Mouse (Mus musculus) frontal cortex, adult (tissue): ENCODE results near the gene Lgsn.

Experiments used
- ATAC-seq: cut with Nextera tagmentation; 2 replicates; pipeline ENCODE4 v1.9.2; 2017; ENCODE audit warnings: mild to moderate bottlenecking, moderate library complexity, mixed read lengths; ENCODE audit not compliant: low TSS enrichment

Lgsn gene

DNA sequence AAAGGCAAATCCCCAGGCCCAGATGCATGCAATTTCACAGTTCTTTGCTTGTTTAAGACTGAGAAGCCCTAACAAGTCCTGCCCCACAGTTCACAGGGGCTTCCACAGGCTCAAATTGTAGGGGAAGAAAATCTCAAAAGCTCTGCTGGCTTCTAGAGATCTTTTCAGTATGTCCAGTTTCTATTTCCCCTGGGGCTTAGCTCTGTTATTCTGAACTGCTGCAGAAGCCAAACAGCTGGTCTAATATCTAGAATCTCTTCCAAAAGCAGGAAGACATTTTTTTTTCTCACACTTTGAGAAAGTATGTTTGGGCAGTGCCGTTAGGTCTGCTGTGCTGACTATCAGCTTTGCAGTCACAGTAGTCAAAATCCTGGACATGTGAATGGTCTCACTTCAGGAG lies 38.6 kb downstream of the Lgsn start:
- no peak for ATAC-seq

DNA sequence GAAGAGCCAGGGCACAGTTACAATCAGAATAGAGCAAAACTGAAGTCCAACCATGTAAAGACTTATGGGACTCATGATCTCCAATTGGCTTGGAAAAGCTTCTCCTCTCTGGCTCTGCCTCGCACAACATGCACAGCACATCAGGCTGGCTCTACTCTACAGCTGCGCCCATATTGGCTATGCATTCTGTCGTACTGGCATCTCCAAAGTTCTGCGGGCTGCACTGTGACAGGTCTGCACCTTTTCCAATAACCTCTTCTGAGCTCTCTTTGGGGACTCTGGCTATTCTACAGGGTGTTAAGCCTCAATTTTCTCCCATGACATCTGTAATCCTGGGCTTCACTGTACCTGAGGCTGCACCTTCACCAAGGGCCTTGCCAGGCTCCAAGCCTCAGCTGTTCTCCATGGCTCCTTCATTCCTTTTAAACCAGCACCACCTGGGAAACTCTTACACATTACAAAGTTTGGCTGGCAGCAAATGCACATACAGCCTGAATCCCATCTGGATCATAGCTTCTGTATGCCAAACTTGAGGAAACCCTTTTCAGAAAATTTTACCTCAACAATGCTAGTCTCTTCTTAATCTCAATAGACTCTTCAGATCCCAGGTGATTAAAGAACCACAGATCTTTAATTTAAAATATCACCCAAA lies 44.5 kb downstream of the Lgsn start:
- peak; percentile 73 for ATAC-seq

DNA sequence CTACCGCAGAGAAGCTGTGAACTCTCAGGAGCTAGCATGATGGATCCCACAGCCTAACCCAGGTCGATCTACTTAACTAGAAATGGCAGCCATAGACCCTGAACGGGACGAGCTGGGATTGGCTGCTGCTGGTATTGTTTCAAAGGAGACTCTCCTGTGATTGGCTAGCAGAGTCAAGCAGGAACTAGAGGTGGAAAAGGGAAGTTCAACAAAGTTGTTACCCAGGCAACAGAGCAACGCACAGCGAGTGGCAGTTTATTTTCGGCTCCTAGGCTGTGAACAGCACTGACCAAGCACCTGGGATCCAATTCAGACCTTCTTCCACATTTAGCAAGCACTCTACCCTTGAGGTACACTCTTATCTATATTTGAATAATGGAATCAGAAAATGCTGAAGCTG lies 46.4 kb downstream of the Lgsn start, which contains the start of the genes 4931428L18Rik and Pih1d3:
TSS of gene 4931428L18Rik (minus strand) at position 121 of the 400 bp plus-strand sequence.
TSS of gene Pih1d3 (plus strand) at position 275 of the 400 bp plus-strand sequence.
- ATAC-seq = 0 out of 2 replicates have a peak, but pooled peaks have one; percentile 8

DNA sequence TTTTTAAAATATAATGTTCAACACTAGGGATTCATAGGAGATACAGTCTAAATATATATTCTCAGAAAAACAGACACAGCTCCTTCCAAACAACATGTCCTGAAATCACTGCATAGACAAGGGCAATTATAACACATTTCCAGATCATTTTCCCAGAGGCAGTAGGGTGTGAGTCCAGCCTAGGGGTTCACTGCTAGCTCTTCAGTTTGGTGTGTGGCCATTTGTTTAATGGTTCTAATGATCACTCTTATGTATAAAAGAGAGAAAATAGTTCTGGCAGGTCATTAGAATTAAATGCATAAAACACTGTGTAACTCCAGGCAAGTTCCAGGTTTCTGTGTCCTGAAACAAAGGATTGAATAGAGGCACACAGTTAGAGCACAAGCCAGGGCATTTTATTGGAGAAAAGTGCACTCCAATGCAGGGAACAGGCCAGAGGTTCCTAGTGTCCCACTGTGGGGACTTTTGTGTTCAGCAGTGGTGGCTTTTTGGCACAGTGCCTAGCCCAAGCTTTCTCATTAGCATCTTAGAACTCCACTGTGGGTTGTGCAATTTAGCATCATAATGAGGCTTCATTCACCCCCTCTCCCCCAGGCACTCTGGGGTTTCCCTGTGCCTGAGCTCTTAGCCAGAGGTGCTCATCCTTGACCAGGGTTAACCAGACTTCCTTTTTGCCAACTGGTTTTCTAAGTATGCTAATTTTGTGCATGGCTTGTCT lies 57.3 kb downstream of the Lgsn start:
- peak; percentile 70 for ATAC-seq
